Mouse (Mus musculus) intestine, embryonic 14.5 days (tissue): Measurements from ENCODE around the gene Snx25. TPM values are rescaled to one million over a fixed set of nuclear protein-coding genes. Genes with fewer than 3 reads are reported as not detected.

Experiments
- ATAC-seq: fragments of 200-750 bp; cut with Nextera tagmentation; replicated peaks from 2 replicates; pipeline ENCODE4 v1.8.0; 2017; ENCODE audit warnings: low read depth, moderate number of reproducible peaks, moderate TSS enrichment, moderate library complexity; ENCODE audit not compliant: low FRiP score, low TSS enrichment
- DNase-seq: peaks from one replicate; pipeline ENCODE4 v3.0.0-alpha.2; 2018; ENCODE audit warnings: low spot score
- H3K27ac ChIP-seq: fragments of 300-500 bp; sonication (generic); 2 replicates; pipeline ENCODE4 v1.5.1; 2014; ENCODE audit warnings: low read depth, mild to moderate bottlenecking, control low read depth
- H3K27me3 ChIP-seq: fragments of 300-500 bp; sonication (generic); replicated peaks from 2 replicates; pipeline ENCODE4 v1.6.1; 2014; ENCODE audit warnings: low read length, control low read depth; ENCODE audit not compliant: control insufficient read depth, insufficient read depth
- H3K36me3 ChIP-seq: fragments of 300-500 bp; sonication (generic); 2 replicates; pipeline ENCODE4 v1.6.1; 2014; ENCODE audit warnings: low read length, control low read depth; ENCODE audit not compliant: control insufficient read depth, insufficient read depth
- H3K4me1 ChIP-seq: fragments of 300-500 bp; sonication (generic); replicated peaks from 2 replicates; pipeline ENCODE4 v1.6.1; 2014; ENCODE audit warnings: low read length, control low read depth, mixed read lengths; ENCODE audit not compliant: control insufficient read depth, insufficient read depth
- H3K4me2 ChIP-seq: fragments of 300-500 bp; sonication (generic); 2 replicates; pipeline ENCODE4 v1.6.1; 2014; ENCODE audit warnings: low read length
- H3K4me3 ChIP-seq: fragments of 300-500 bp; sonication (generic); 2 replicates; pipeline ENCODE4 v1.5.1; 2014; ENCODE audit warnings: low read depth, low read length, control low read depth, mixed read lengths
- H3K9ac ChIP-seq: fragments of 300-500 bp; sonication (generic); 2 replicates; pipeline ENCODE4 v1.6.1; 2014; ENCODE audit warnings: mild to moderate bottlenecking, low read length
- H3K9me3 ChIP-seq: fragments of 300-500 bp; sonication (generic); 2 replicates; pipeline ENCODE4 v1.6.1; 2016; ENCODE audit warnings: low read length, control low read depth; ENCODE audit not compliant: control insufficient read depth
- WGBS: fragments of 180-500 bp; shearing (Covaris S2); extraction: QIAGEN DNeasy Blood & Tissue Kit; methylation state at CpG from one replicate; pipeline ENCODE4 v1.1.7; 2014; 5-methylcytosine and 5-hydroxymethylcytosine counted together
- polyA plus RNA-seq: library from polyadenylated mRNA; unstranded; fragments of >200 nt; fragmentation: Nextera tagmentation; extraction: Ambion mirVana; gene quantifications from 2 replicates; pipeline ENCODE4 v1.2.1, GENCODE M21; 2014

Snx25 gene
- polyA plus RNA-seq, 1 experiment from 2014 or later = 11.2 TPM

DNA sequence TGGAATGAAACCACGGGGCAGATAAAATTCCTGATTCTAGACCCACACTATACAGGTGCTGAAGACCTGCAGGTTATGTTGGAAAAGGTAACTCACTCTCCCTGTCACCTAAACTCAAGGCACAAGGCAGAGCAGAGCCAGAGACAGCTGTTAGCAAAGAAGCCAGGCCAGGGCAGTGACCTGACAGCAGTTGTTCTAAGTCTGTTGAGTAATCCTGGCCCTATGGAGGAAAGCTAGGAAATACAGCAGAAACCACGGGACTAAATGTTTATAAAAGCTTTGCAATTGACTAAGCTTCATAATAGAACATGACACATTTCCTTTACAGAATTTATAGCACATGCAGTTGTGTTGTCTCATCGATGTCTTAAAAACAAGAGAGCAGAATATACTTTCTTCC lies 156.4 kb downstream of the Snx25 start:
- Histone ChIP-seq H3K4me2 (no peak overlapping the region), H3K27me3 (no peaks in the 10 kb centered on the region), H3K4me1 (peaks cover 8% of the 10 kb centered on the region; the same call in 1 of the 2 replicates), H3K36me3 (peaks cover 48% of the 10 kb centered on the region), H3K9me3 (no peaks in the 10 kb centered on the region), H3K27ac (no peak overlapping the region), H3K9ac (no peak overlapping the region), H3K4me3 (no peak overlapping the region)
- ATAC-seq = no peak
- WGBS = 77% methylated on average over 3 of the region's 3 CpGs
- DNase-seq = no peak

DNA sequence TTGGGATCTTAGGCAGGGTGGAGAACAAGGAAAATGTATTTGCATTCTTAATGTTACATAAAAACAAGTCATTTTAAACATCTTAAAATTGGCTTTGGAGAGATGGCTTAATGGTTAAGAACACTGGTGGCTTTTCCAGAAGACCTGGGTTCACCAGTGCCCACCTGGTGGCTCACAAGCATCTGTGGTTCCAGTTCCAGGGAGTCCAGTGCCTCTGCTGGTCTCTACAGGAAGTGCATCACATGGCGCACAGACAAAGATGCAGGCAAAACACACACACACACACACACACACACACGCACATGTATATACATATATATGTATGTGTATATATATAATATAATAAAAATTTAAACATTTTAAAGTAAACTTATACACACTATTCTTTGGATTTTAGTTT lies 157.8 kb downstream of the Snx25 start:
- no peak for DNase-seq
- no peak overlapping the region for H3K9ac ChIP-seq
- no peaks in the 10 kb centered on the region for H3K27me3 ChIP-seq
- H3K27ac ChIP-seq = no peak overlapping the region
- WGBS = 100% methylated on average over 2 of the region's 2 CpGs
- H3K36me3 ChIP-seq = peaks cover 48% of the 10 kb centered on the region
- no peak for ATAC-seq
- H3K4me3 ChIP-seq = no peak overlapping the region
- H3K4me2 ChIP-seq = no peak overlapping the region
- H3K9me3 ChIP-seq = no peaks in the 10 kb centered on the region
- H3K4me1 ChIP-seq = peaks cover 2% of the 10 kb centered on the region; the same call in 1 of the 2 replicates

DNA sequence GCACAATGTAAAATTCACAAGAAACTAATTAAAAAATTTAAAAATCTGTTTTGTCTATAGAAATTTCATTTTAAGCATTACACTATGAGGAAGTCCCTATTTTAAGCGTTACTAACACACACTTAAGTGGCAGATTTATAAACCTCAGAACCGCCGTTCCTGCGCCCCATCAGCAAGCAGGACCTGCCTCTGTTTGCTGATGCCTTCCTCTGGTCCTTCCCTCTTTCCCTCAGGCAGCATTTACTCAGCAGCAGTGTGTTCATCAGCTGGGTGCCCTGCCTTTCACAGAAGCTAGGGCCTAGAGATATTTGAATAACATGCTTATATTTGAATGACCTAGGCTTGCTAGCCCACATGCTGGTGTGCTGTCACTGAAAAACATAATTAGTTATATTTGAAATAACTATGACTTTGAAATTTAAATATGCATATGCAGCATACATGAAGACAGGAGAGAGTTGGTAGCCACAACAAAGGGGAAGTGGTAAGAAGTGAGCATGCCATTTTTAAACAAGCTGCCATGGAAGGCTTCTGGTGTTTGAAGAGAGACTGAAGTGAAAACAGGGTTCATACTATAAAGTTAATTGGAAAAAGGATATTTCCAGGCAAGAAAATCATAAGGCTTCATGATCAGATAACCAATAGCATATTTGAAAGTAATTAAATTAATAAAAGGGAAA lies 161.2 kb downstream of the Snx25 start:
- Histone ChIP-seq H3K27me3 (no peaks in the 10 kb centered on the region), H3K4me3 (no peak overlapping the region), H3K9ac (no peak overlapping the region), H3K9me3 (no peaks in the 10 kb centered on the region), H3K36me3 (peaks cover 37% of the 10 kb centered on the region), H3K27ac (no peak overlapping the region), H3K4me1 (no peaks in the 10 kb centered on the region), H3K4me2 (no peak overlapping the region)
- no peak for ATAC-seq
- WGBS = 91% methylated on average over 4 of the region's 4 CpGs
- no peak for DNase-seq

DNA sequence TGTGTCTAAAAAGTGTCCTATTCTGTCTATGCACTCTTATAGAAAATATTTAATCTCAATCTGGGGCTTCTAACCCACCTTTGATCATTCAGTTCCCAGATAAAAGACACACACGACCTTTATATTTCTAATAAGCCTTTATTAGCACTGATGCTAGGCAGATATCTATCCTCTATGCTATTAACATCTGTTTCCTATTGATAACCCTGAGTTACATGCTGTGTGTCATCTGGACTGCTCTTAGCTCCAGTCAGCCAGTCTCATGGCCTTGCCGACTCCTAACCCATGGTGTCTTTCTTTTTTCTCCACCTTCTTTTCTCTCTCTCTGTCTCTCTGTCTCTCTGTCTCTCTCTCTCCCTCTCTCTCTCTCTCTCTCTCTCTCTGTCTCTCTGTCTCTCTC lies 163.8 kb downstream of the Snx25 start:
- peaks cover 43% of the 10 kb centered on the region for H3K36me3 ChIP-seq
- H3K27me3 ChIP-seq = no peaks in the 10 kb centered on the region
- H3K4me1 ChIP-seq = no peaks in the 10 kb centered on the region
- H3K4me3 ChIP-seq = no peak overlapping the region
- 65% methylated on average over 2 of the region's 2 CpGs for WGBS
- DNase-seq (no peak), ATAC-seq (no peak)
- H3K4me2 ChIP-seq = no peak overlapping the region
- no peak overlapping the region for H3K9ac ChIP-seq
- H3K27ac ChIP-seq = no peak overlapping the region
- H3K9me3 ChIP-seq = no peaks in the 10 kb centered on the region

DNA sequence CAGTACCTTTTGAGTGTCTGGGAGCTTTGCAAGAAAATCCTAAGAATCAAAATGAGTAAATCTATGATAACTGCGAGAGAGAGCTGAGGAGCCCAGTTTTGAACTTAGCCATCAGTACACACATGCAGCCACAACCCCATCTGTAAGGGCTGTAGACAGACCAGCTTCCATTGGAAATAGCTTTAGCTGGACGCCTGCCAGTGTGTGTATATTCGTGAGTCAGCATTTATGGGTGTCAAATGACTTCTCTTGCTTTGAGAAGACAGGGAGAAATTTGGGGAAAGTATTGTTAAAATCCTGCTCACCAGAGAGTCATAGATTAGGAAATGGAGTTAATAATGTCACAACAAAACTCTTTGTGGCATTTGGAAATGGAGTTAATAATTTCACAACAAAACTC lies 165.3 kb downstream of the Snx25 start:
- ATAC-seq (no peak), DNase-seq (no peak)
- no peak overlapping the region for H3K9ac ChIP-seq
- H3K4me2 ChIP-seq = no peak overlapping the region
- no peaks in the 10 kb centered on the region for H3K4me1 ChIP-seq
- WGBS = 63% methylated on average over 3 of the region's 3 CpGs
- no peaks in the 10 kb centered on the region for H3K27me3 ChIP-seq
- H3K27ac ChIP-seq = no peak overlapping the region
- H3K4me3 ChIP-seq = no peak overlapping the region
- H3K9me3 ChIP-seq = no peaks in the 10 kb centered on the region
- H3K36me3 ChIP-seq = peaks cover 54% of the 10 kb centered on the region

Other genes starting within 250 kb of the Snx25 start
- gene Ccdc110, start 217.5 kb downstream of the Snx25 start, polyA plus RNA-seq = not detected in 2 replicates
- 2.3 and 3.8 TPM in 2 replicates for gene 1700029J07Rik, start 176.9 kb downstream of the Snx25 start, polyA plus RNA-seq
- 77.6 and 78.3 TPM in 2 replicates for gene Ufsp2, start 176.6 kb downstream of the Snx25 start, polyA plus RNA-seq
- gene Lrp2bp, start 152.9 kb downstream of the Snx25 start, polyA plus RNA-seq = 0.16 and 0.18 TPM in 2 replicates
- gene Ankrd37, start 146.5 kb downstream of the Snx25 start, polyA plus RNA-seq = 21.7 and 22.7 TPM in 2 replicates
- 19.8 and 21.0 TPM in 2 replicates for gene Cfap97, start 388 bp downstream of the Snx25 start, polyA plus RNA-seq
- gene Slc25a4, start 59.1 kb upstream of the Snx25 start, polyA plus RNA-seq = 516 and 522 TPM in 2 replicates
- not detected in 2 replicates for gene Helt, start 142.5 kb upstream of the Snx25 start, polyA plus RNA-seq